Mouse (Mus musculus) liver, postnatal 0 days (tissue): ENCODE results near the gene Cryba2. TPM values are rescaled to one million over a fixed set of nuclear protein-coding genes. Genes with fewer than 3 reads are reported as not detected.

ENCODE experiments used
- ATAC-seq: fragments of 200-750 bp; cut with Nextera tagmentation; 2 replicates; pipeline ENCODE4 v1.8.0; 2017; ENCODE audit warnings: mild to moderate bottlenecking, moderate library complexity
- DNase-seq: peaks from one replicate; pipeline ENCODE4 v3.0.0-alpha.2; 2016
- H3K27ac ChIP-seq: fragments of 300-500 bp; sonication (generic); 2 replicates; pipeline ENCODE4 v1.5.1; 2014; ENCODE audit warnings: antibody characterized with exemption, moderate library complexity, mild to moderate bottlenecking, low read depth
- H3K27me3 ChIP-seq: fragments of 300-500 bp; sonication (generic); 2 replicates; pipeline ENCODE4 v1.6.1; 2014; ENCODE audit warnings: low read length, control low read depth, mixed read lengths; ENCODE audit not compliant: insufficient read depth
- H3K36me3 ChIP-seq: fragments of 300-500 bp; sonication (generic); replicated peaks from 2 replicates; pipeline ENCODE4 v1.6.1; 2014; ENCODE audit warnings: mild to moderate bottlenecking, control low read depth, low read length, moderate library complexity, mixed read lengths; ENCODE audit not compliant: insufficient read depth
- H3K4me1 ChIP-seq: fragments of 300-500 bp; sonication (generic); 2 replicates; pipeline ENCODE4 v1.6.1; 2014; ENCODE audit warnings: antibody characterized with exemption, mild to moderate bottlenecking, control low read depth; ENCODE audit not compliant: insufficient read depth
- H3K4me2 ChIP-seq: fragments of 300-500 bp; sonication (generic); 2 replicates; pipeline ENCODE4 v1.6.1; 2014; ENCODE audit warnings: low read depth, mild to moderate bottlenecking, low read length, moderate library complexity, mixed read lengths
- H3K4me3 ChIP-seq: fragments of 300-500 bp; sonication (generic); 2 replicates; pipeline ENCODE4 v1.5.1; 2014; ENCODE audit warnings: low read depth, low read length
- H3K9ac ChIP-seq: fragments of 300-500 bp; sonication (generic); replicated peaks from 2 replicates; pipeline ENCODE4 v1.6.1; 2014; ENCODE audit warnings: mild to moderate bottlenecking, moderate library complexity
- H3K9me3 ChIP-seq: fragments of 300-500 bp; sonication (generic); 2 replicates; pipeline ENCODE4 v1.6.1; 2016; ENCODE audit warnings: mild to moderate bottlenecking, control low read depth, low read length, mixed read lengths
- CTCF ChIP-seq: sonication (generic); IDR thresholded peaks from 2 replicates; pipeline ENCODE4 v1.5.1; 2016; ENCODE audit warnings: antibody characterized with exemption, low read depth
- EP300 ChIP-seq: IDR thresholded peaks from 2 replicates; pipeline ENCODE4 v1.6.1; 2016; ENCODE audit warnings: antibody characterized with exemption, low read depth, mild to moderate bottlenecking
- WGBS: fragments of 180-500 bp; shearing (Covaris S2); extraction: QIAGEN DNeasy Blood & Tissue Kit; methylation state at CpG from one replicate; pipeline ENCODE4 v1.1.7; 2014; ENCODE audit not compliant: insufficient replicate concordance; 5-methylcytosine and 5-hydroxymethylcytosine counted together
- polyA plus RNA-seq: library from polyadenylated mRNA; unstranded; fragments of >200 nt; fragmentation: Nextera tagmentation; extraction: Ambion mirVana; gene quantifications from 2 replicates; pipeline ENCODE4 v1.2.1, GENCODE M21; 2015

Cryba2 gene
- polyA plus RNA-seq, 1 experiment from 2014 or later: not detected

- peaks cover 56% of the 10 kb centered on the region for H3K27me3 ChIP-seq
- H3K4me2 ChIP-seq: no peak overlapping the region
- no peaks in the 10 kb centered on the region for H3K4me1 ChIP-seq
- no peak for TF ChIP-seq CTCF
- no peak overlapping the region for H3K27ac ChIP-seq
- ATAC-seq (no peak), DNase-seq (peak; percentile 57)
- no peak overlapping the region for H3K9ac ChIP-seq
- H3K9me3 ChIP-seq: no peaks in the 10 kb centered on the region
- no peaks in the 10 kb centered on the region for H3K36me3 ChIP-seq
- 0% methylated on average over 2 of the region's 8 CpGs for WGBS
- no peak overlapping the region for H3K4me3 ChIP-seq
These were observed 1.4 kb downstream of the Cryba2 start for GRCm38 (mm10) chr1:74891513-74891912.

GRCm38 (mm10) chr1:74885369-74886042, 7.4 kb downstream of the Cryba2 start, which contains the start of gene Fev:
TSS of gene Fev (minus strand) at chr1:74885419.
- peaks cover 79% of the 10 kb centered on the region for H3K27me3 ChIP-seq
- no peak for DNase-seq
- H3K36me3 ChIP-seq: no peaks in the 10 kb centered on the region
- no peak for ATAC-seq
- H3K27ac ChIP-seq: no peak within 1 kb of the TSS
- H3K4me1 ChIP-seq: peaks cover 3% of the 10 kb centered on the region; the same call in 1 of the 2 replicates
- TF ChIP-seq CTCF (no peak), EP300 (no peak)
- H3K9me3 ChIP-seq: no peaks in the 10 kb centered on the region
- under 1% methylated on average over 42 of the region's 43 CpGs for WGBS
- H3K9ac ChIP-seq: no peak within 1 kb of the TSS
- H3K4me2 ChIP-seq: peak within 1 kb of the TSS; percentile 49
- H3K4me3 ChIP-seq: peak within 1 kb of the TSS; percentile 17

- no peaks in the 10 kb centered on the region for H3K36me3 ChIP-seq
- H3K27ac ChIP-seq: no peak overlapping the region
- H3K4me3 ChIP-seq: peak overlapping the region; percentile 17
- 1% methylated on average over 57 of the region's 57 CpGs for WGBS
- TF ChIP-seq EP300 (no peak), CTCF (no peak)
- H3K27me3 ChIP-seq: peaks cover 70% of the 10 kb centered on the region
- peaks cover 3% of the 10 kb centered on the region; the same call in 1 of the 2 replicates for H3K4me1 ChIP-seq
- peak overlapping the region; percentile 49 for H3K4me2 ChIP-seq
- no peaks in the 10 kb centered on the region for H3K9me3 ChIP-seq
- DNase-seq: no peak
- no peak overlapping the region for H3K9ac ChIP-seq
- no peak for ATAC-seq
These were observed 8.5 kb downstream of the Cryba2 start for GRCm38 (mm10) chr1:74884196-74885141.

- H3K4me1 ChIP-seq: peaks cover 3% of the 10 kb centered on the region; the same call in 1 of the 2 replicates
- no peak overlapping the region for H3K27ac ChIP-seq
- peaks cover 75% of the 10 kb centered on the region for H3K27me3 ChIP-seq
- ATAC-seq (no peak), DNase-seq (no peak)
- H3K4me2 ChIP-seq: no peak overlapping the region
- H3K4me3 ChIP-seq: no peak overlapping the region
- no peaks in the 10 kb centered on the region for H3K36me3 ChIP-seq
- no peaks in the 10 kb centered on the region for H3K9me3 ChIP-seq
- TF ChIP-seq EP300 (no peak), CTCF (no peak)
- H3K9ac ChIP-seq: no peak overlapping the region
- 14% methylated on average over 5 of the region's 5 CpGs for WGBS
These were observed 9.5 kb downstream of the Cryba2 start for GRCm38 (mm10) chr1:74883441-74883840.

- no peak overlapping the region for H3K4me3 ChIP-seq
These were observed 10.1 kb downstream of the Cryba2 start for GRCm38 (mm10) chr1:74882828-74883227.

More at GRCm38 (mm10) chr1:74882828-74883227, 10.1 kb downstream of the Cryba2 start:
- H3K27me3 ChIP-seq: peaks cover 76% of the 10 kb centered on the region
- no peaks in the 10 kb centered on the region for H3K9me3 ChIP-seq
- H3K9ac ChIP-seq: no peak overlapping the region
- 5% methylated on average over 8 of the region's 8 CpGs for WGBS
- H3K4me2 ChIP-seq: peak overlapping the region; percentile 42
- TF ChIP-seq EP300: no peak
- TF ChIP-seq CTCF: no peak
- DNase-seq (no peak), ATAC-seq (no peak)
- H3K27ac ChIP-seq: no peak overlapping the region
- H3K4me1 ChIP-seq: peaks cover 3% of the 10 kb centered on the region; the same call in 1 of the 2 replicates
- H3K36me3 ChIP-seq: no peaks in the 10 kb centered on the region
